ENCODE assay signal across 17 mouse cellular contexts in the genomic region with DNA sequence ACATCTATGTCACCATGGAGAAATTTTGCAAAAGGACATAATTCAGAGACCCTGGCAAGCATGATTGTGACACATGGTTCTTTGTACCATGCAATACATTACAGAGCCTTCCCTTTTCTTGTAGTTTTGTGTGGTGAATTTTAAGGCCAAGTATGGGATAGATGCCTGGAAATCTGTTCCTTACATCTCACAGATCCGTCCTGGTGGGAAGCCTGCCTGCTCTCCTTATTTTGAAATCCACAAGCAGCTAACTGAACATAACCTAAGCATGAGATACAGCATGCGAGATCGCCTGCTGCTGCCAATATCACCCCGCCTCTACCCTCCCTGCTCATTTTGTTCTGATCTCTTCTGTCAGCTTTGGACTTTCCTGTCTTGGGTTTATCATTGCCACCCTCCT.
DNase-seq lines count a peak whose midpoint lies in the region; ATAC-seq and TF ChIP-seq lines count a peak whose summit lies in the region.
"Had no signal": no experiment of that assay in that cellular context is flagged by ENCODE, and none has a peak within 500 bp of the region (broad histone marks: within the 10 kb centered on the region; RNA-seq: fewer than 3 reads in every experiment).

No protein-coding gene starts in this region.

- DNase-seq in cerebellum, postnatal 14 days: peak; percentile 18 to 44
- no peak for DNase-seq in cerebellum, adult 9-10 months
- DNase-seq in left cerebral cortex, postnatal 4 days: peak; percentile 6
- no peak for DNase-seq in left cerebral cortex, adult 11 months (ENCODE audit: low spot score)
- peak; percentile 70 for DNase-seq in forebrain, postnatal 0 days
- DNase-seq in layer of hippocampus, postnatal 36 days: peak; percentile 17 to 27
- DNase-seq: B cell, adult 2 months; kidney, postnatal 10 days had no signal

- peak; percentile 88 for ATAC-seq in forebrain, postnatal 0 days
- no peak for ATAC-seq in kidney, embryonic 14.5 days (ENCODE audit: low FRiP score, low TSS enrichment)
- ATAC-seq in neural tube, embryonic 15.5 days (ENCODE audit: low FRiP score): no peak
- ATAC-seq: intestine, postnatal 0 days; midbrain, embryonic 16.5 days; Patski had no signal

- H3K9ac ChIP-seq in forebrain, postnatal 0 days: no peak overlapping the region
- H3K9ac ChIP-seq in kidney, embryonic 14.5 days (ENCODE audit: low read depth, low read length): no peak overlapping the region
- no peak overlapping the region for H3K9ac ChIP-seq in neural tube, embryonic 15.5 days (replicated peaks)
- H3K9ac ChIP-seq: embryonic facial prominence, embryonic 15.5 days; hindbrain, embryonic 12.5 days; lung, embryonic 14.5 days had no signal

- H3K27ac ChIP-seq in forebrain, postnatal 0 days (ENCODE audit: low read depth, low read length): peak overlapping the region; percentile 46; the same call in 1 of the 2 replicates
- no peak overlapping the region for H3K27ac ChIP-seq in kidney, embryonic 14.5 days (ENCODE audit: low read depth, low read length)
- no peak overlapping the region for H3K27ac ChIP-seq in neural tube, embryonic 15.5 days (replicated peaks)
- H3K27ac ChIP-seq: embryonic facial prominence, embryonic 15.5 days; hindbrain, embryonic 12.5 days had no signal

- 46% methylated on average over 4 of the region's 4 CpGs for WGBS in forebrain, postnatal 0 days
- 82% methylated on average over 4 of the region's 4 CpGs for WGBS in kidney, embryonic 14.5 days
- WGBS in neural tube, embryonic 15.5 days: 87% methylated on average over 4 of the region's 4 CpGs

- H3K36me3 ChIP-seq in forebrain, postnatal 0 days (ENCODE audit: insufficient read depth): no peaks in the 10 kb centered on the region
- H3K36me3 ChIP-seq in kidney, embryonic 14.5 days (ENCODE audit: control insufficient read depth, insufficient read depth, low read length): no peaks in the 10 kb centered on the region
- H3K36me3 ChIP-seq in neural tube, embryonic 15.5 days: no peaks in the 10 kb centered on the region
- H3K36me3 ChIP-seq: embryonic facial prominence, embryonic 15.5 days; hindbrain, embryonic 12.5 days had no signal

- H3K4me2 ChIP-seq in forebrain, postnatal 0 days (ENCODE audit: low read depth): no peak overlapping the region
- H3K4me2 ChIP-seq in kidney, embryonic 14.5 days (replicated peaks; ENCODE audit: low read depth, low read length): no peak overlapping the region
- no peak overlapping the region for H3K4me2 ChIP-seq in neural tube, embryonic 15.5 days
- H3K4me2 ChIP-seq: embryonic facial prominence, embryonic 15.5 days; hindbrain, embryonic 12.5 days; liver, embryonic 11.5 days; lung, embryonic 14.5 days had no signal

- no peak overlapping the region for H3K4me3 ChIP-seq in forebrain, postnatal 0 days (ENCODE audit: low read depth, low read length)
- H3K4me3 ChIP-seq in kidney, embryonic 14.5 days (ENCODE audit: low read length): no peak overlapping the region
- no peak overlapping the region for H3K4me3 ChIP-seq in neural tube, embryonic 15.5 days (replicated peaks)
- H3K4me3 ChIP-seq: embryonic facial prominence, embryonic 15.5 days; hindbrain, embryonic 12.5 days had no signal

- intact Hi-C loops in left cerebral cortex, postnatal 4 days (cut with DNase I): no loop called here

- H3K9me3 ChIP-seq in forebrain, postnatal 0 days (ENCODE audit: low read length): no peaks in the 10 kb centered on the region
- no peaks in the 10 kb centered on the region for H3K9me3 ChIP-seq in kidney, embryonic 14.5 days (ENCODE audit: control insufficient read depth, low read length)
- H3K9me3 ChIP-seq in neural tube, embryonic 15.5 days (replicated peaks): no peaks in the 10 kb centered on the region
- H3K9me3 ChIP-seq: embryonic facial prominence, embryonic 15.5 days; hindbrain, embryonic 12.5 days had no signal

- no peaks in the 10 kb centered on the region; the same call in 1 of the 2 replicates for H3K4me1 ChIP-seq in forebrain, postnatal 0 days (ENCODE audit: insufficient read depth)
- H3K4me1 ChIP-seq in kidney, embryonic 14.5 days (ENCODE audit: control insufficient read depth, insufficient read depth, low read length): no peaks in the 10 kb centered on the region
- H3K4me1 ChIP-seq in neural tube, embryonic 15.5 days: no peaks in the 10 kb centered on the region
- H3K4me1 ChIP-seq: embryonic facial prominence, embryonic 15.5 days; hindbrain, embryonic 12.5 days had no signal

- no peak for TF ChIP-seq CTCF in forebrain, postnatal 0 days (IDR thresholded peaks at IDR 0.05; ENCODE audit: low read depth)

- H3K27me3 ChIP-seq in forebrain, postnatal 0 days (ENCODE audit: insufficient read depth, low read length): no peaks in the 10 kb centered on the region
- H3K27me3 ChIP-seq in kidney, embryonic 14.5 days (ENCODE audit: control insufficient read depth, insufficient read depth, low read length): no peaks in the 10 kb centered on the region
- no peaks in the 10 kb centered on the region for H3K27me3 ChIP-seq in neural tube, embryonic 15.5 days (replicated peaks)
- H3K27me3 ChIP-seq: embryonic facial prominence, embryonic 15.5 days; hindbrain, embryonic 12.5 days; Patski had no signal

Comparison
In these comparisons a context has a peak if more than half of its experiments do, and no peak if none do; other contexts are left out.
1. DNase-seq: peak in cerebellum, postnatal 14 days (2 of 2), left cerebral cortex, postnatal 4 days (single experiment), forebrain, postnatal 0 days (single experiment) and layer of hippocampus, postnatal 36 days (2 of 2); none in cerebellum, adult 9-10 months (single experiment) and left cerebral cortex, adult 11 months (single experiment).